Mouse (Mus musculus): ENCODE data around the gene Cav1.

Gene Cav1

DNA sequence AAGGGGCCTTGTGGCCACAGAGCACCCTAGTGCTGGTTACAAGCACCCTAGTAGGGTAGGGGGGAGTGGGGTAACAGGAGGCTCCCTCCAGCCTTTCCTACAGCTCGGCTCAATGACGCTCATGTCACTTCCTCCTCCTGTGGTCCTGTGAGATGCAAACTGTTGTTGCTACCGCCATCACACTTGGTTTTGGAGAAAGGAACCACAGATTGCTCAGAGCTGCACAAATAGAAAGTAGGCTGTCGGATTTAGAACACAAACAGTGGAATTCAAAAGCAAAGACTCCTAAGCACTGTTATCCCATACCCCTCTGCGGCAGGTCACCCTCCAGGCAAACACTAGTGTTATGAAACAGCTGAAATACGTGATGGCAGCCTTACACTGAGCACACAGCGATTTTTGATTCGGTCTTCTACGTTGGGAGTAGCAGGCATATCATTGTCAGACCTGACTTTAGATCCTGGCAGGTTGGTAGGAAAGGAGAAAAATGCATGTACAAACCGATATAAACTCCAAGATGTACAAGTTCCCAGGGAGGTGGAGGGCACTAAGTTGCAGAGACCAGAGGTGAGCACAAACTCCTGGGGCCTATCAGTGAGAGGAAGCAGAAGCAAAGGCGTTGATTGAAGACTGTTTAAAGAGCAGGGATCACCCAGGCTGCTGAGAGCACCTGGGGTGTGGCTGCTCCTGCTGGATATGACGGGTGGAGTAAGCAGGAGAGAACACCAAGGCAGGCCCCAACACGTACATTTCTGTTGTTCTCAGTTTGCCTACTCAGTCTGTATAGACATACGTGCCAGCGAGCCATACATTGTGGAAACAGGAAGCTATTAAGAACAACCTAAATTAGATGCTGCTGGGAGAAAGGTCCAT, 10.4 kb downstream of the Cav1 start:
- intact Hi-C loops (cut with DNase I): no loop called here

DNA sequence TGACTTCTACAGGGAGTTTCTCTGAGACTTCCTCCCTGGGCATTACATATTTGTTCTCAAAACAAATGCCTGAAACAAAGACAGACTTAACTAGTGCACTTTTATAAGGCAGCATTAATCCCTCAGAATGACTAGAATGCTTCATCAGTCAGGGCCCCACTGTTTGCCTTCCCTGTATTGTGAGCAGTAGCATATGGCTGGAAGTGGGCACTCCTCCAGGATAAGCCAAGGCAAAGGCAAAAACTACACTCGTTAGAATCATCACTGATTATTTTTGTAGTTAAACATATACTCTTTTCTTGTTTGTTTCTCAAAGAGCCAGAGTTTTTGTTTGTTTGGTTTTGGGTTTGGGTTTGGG, 11.0 kb downstream of the Cav1 start:
- intact Hi-C loops (cut with DNase I): no loop called here

DNA sequence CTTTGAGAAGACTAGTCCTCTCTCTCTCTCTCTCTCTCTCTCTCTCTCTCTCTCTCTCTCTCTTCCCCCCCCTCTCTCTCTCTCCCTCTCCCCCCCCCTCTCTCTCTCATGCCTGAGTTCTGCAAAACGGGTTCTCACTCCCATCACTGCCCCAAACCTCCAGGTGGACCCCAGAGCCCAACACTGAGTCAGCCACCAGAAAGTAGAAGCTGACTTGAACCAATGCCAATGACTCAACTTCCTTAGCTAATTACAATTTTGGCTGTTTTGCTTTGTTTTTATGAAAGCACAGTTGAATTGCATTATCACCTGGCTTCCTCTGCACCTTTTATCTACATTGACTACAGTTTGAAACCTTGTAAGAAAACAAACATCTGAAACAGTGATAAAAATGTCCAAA, 11.8 kb downstream of the Cav1 start:
- intact Hi-C loops (cut with DNase I): no loop called here

DNA sequence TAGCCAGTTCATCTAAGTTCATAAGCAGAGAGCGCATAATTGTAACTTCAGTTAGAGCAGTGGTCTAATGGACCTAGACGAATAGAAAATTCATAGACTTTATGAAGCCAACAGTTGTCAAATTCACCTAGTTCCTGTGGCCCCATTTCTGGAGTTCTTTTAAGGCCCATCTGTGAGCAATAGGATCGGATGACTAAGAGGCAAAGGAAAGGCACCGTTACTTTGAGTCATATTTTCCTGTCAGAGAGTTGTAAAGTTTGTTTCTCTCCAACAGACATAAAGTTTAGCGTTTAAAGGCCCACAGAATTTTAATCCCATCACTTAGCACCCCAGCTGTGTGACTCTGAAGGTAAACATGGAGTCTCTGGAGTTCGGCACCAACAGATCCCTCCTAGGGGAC, 15.8 kb downstream of the Cav1 start:
- intact Hi-C loops (cut with DNase I): no loop called here

DNA sequence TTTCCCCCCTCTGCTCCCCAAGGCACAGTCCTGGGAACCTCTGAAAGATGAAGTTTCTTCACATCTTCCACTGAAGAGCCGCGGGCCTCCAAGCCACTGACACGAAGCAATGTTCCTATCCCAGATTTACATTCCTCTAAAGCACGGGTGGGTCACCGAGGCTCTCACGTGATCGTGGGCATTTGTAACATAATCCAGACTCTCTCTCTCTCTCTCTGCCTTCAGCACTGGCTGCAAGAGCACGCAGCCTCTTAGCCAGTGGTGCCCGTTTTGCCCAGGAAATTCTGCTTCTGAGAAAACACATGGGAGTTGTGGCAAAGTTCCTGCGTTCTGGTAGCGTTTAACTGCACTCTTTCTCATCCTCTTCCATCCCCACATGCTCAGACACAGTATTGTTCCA, 21.1 kb downstream of the Cav1 start:
- intact Hi-C loops (cut with DNase I): no loop called here

DNA sequence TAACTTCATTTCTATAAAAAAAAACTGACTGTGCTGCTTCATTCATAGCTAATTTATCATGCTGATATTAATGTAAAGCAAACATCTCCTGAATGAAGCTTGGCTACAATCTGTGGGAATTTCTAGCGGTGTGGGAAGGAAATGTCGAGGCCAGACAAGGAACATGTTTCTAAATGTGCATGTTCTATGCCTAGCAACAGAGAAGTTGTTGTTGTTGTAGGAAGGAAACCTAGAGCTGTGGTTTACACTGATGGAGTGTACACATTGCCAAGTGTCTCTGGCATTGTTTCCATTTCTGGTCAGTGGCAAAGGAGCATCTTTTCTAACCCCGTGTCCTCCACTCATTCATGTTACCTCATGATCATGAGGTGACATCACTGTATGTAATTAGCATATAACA, 23.7 kb downstream of the Cav1 start:
- intact Hi-C loops (cut with DNase I): no loop called here

DNA sequence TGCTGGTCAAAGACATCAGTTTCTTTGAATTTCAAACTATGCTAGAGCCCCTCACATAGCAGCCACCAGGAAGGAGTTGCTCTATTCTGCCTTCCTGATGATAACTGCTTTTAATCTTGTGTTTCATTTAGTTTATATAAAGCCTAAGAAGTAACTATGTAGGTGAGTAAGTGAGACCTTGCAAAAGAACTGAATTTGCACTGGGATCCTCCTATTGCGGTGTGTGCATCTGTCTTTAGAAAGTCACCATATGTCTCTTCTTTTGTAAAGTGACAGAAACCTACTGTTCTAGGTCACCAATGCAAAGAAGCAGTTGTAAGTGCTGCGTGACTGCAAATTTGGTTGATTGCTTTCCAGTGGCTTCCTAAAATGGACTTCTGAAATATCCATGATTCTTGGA, 31.6 kb downstream of the Cav1 start:
- intact Hi-C loops (cut with DNase I): no loop called here

DNA sequence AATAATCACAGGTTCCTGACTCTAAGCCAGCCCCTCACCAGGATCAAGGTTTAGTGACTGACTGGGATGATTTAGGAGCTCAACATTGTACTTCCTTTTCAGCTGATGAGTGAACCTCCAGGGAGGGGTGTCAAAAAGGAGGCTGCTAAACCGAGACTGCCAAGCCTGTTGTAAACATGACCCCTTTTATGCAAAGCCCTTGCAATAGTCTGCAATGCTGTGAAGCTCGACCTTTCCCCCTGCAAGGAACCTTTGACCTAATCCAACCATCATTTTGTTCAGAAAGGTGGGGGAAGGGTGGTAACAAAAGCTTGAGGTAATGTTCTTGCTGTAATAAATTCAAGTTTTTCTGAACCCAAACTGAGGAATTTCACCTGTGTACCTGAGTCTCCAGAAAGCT, 34.3 kb downstream of the Cav1 start:
- intact Hi-C loops (cut with DNase I): no loop called here

DNA sequence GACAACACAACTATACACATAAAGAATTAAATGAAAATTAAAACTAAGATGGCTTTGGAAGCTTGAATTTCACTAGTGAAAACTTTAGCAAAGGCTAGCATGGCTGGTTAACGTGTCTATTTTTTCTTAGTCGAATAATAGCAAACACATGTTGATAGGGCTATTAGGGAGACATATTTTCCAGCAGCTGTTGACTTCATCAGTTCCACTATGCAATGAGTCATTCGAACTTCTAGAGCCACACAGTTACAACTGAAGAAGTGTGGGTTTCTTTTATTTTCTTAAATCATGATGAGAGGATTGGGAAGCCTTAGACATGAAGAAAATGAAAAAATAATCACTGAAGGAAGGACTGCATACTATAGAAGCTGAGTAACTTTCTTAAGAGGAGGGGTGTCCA, 41.9 kb downstream of the Cav1 start:
- intact Hi-C loops (cut with DNase I): no loop called here

DNA sequence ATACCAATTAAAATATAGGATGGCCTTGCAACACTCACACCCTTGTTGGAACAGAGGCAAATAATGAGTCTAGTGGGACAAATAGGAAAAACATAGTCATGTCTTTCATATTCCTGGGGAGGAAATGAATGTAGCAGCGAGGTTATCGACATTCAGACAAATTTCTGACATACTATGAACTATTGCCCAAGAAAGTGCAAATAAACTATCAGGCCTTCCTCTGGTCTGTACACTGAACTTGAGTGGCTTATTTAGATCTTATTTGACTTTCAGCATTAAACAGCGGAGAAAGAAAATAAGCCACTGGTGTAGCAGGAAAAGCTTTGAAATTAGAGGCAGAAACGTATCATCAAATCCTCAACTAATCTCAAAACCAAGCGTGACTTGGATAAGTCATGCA, 44.7 kb downstream of the Cav1 start:
- intact Hi-C loops (cut with DNase I): loop anchor here (5.0 kb wide), 1 partner anchor 39 kb away; no protein-coding TSS in a partner anchor

DNA sequence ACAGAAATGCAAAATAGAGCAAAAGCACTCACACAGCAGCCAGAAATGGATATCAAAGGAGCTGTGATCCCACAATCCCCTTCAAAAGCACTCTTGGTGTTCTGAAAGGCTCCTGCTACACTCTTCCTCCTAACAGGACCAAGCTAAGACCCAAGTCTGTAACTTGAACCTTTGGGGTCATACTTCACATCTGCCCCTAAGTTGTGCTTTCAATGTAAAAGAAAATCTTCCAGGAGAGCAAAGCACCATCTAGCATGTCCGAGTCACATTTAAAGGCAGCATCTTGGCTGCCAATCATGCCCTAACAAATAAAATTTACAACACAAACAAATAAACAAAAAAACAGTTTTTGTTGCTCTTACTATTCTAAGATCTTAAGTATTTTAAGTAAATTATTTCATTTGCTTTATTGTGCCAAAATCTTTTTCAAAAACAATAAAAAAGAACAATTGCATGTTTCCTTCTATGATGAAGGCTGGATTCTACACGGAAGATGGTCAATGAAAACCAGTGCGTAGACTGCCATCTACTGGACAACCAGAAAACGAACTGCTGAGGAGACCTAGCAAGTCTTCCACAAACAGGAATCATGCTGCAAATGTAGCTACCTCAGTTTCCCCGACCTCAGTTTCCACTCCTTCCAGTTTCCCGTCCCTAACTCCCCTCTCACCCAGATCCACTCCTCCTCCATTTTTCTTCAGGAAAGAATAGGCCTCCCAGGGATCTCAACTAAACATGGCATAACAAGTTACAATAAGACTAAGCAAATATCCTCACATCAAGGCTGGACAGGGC, 53.0 kb downstream of the Cav1 start:
- intact Hi-C loops (cut with DNase I): loop anchor here (1.0 to 5.0 kb wide), 2 partner anchors 254 to 332 kb away; no protein-coding TSS in a partner anchor

DNA sequence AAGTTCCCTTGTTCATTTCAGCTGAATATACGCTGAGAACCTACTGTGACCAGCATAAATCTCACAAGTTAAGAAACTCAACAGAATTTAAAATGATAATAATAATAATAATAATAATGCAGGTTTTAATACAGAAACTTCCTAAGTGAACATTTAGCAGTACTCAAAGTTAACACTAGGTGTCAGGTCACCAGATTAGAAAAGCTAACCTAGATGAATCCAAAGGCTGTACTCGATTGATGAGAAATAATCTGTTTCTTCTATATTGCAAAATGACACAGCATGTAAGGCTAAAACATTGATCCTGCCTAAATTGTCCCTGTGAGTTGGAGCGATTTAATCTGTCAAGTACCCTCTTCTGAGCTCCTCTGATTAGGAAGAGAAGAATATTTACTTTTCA, 56.6 kb downstream of the Cav1 start:
- intact Hi-C loops (cut with DNase I): no loop called here

DNA sequence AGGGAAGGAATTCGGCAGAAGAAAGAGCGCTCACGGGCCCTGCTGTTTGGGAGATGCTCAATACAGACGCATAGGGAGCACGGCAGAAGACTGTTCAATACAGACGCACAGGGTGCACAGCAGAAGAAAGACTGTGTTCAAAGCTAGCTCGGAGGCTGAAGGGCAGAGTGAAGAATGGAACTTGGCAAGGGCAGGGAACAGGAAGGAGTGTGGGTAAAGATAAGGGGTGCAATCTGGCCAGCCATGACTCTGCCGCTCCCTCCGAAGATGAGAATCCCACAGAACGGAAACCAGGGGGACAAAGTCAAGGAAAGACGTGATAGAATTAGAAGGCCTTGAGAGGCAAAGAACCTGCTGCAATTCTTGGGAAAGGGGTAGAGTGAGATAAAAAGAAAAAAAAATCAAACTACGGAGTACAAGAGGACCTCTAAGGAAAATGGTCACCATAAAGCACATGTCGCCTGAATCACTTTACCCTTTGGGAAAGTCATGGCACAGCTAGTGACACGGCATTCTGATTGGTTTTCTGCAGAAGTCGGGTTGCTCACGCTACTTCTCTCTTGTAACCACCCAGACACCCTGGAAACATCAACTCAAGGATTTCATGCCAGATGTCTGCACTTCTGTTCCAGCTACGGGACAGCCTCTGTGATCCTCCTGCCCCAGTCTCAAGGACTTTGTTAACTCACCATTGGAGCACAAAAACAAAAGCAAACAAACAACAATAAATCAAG, 57.5 kb downstream of the Cav1 start:
- intact Hi-C loops (cut with DNase I): loop anchor here (1.0 kb wide), 1 partner anchor 226 kb away; no protein-coding TSS in a partner anchor

DNA sequence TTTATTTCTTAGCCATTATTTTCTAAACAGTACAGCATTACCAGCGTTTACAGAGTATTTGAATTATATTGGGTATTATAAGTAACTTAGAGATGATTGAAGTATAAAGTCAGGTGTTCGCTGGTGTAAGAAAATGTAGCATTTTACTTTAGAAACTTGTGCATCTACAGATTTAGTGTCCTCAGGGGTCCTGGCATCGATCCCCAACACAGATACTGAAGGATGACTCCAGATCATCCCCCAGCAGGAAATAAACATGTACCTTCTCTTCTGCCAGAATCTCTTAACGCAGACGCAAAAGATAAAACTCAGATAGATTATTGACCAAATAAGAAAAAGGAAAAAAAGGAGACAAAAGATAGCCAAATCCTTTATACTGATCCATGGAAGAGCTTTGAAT, 68.2 kb downstream of the Cav1 start:
- intact Hi-C loops (cut with DNase I): no loop called here

DNA sequence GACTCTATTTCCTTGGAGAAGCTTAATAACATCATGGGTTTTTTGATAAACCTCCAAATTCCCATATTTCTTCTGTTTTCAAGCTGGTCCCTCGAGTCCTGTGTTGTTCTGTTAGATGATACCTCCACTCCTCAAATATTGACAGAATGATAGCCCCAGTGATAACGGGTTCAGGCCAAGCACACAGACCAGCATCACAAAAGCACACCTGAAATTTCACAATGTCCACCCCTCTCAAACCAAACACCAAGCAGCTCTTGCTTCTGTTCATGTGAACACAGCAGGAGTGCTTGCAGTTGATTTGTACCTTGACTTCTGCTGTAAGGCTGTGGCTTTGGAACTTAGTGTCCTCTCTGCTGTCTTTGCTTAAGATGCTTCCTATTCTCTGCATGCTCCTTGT, 71.2 kb downstream of the Cav1 start:
- intact Hi-C loops (cut with DNase I): no loop called here

DNA sequence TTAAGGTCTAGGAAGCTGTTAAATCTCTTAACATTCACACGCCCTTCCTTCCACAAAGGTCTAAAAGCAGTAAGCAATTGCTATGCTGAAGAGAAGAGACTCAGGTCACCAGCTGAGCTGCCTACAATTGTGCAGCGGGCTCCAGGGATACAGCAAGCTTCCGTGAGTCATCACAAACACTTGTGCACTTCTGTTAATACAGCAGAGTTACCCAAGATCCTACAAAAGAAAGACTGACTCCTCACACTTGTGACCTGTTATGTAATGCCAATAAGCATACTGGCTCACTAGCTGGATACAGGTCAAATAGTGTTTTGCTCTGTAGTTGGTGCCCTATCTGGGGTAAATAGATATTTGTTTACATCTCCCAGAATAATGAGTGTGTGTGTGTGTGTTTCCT, 74.0 kb downstream of the Cav1 start:
- intact Hi-C loops (cut with DNase I): no loop called here

DNA sequence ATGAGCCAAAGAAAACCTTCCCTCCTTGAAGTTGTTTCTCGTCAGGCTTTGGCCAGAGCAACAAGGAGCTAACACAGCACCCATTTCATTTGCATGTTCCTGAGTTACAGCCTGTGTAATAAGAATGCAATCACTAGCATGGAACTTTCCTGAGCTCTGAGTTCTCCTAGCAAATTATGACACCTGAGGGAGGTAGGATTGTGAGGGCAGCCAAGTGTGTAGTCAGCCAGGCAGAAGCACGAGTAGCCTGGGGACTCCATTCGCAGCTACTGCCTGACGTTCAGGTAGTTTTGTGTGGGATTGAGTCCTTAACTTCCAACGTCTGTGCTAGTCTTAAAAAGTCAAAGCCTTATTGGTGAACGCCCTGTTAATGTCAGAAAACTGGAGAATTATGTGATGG, 75.6 kb downstream of the Cav1 start:
- intact Hi-C loops (cut with DNase I): no loop called here

DNA sequence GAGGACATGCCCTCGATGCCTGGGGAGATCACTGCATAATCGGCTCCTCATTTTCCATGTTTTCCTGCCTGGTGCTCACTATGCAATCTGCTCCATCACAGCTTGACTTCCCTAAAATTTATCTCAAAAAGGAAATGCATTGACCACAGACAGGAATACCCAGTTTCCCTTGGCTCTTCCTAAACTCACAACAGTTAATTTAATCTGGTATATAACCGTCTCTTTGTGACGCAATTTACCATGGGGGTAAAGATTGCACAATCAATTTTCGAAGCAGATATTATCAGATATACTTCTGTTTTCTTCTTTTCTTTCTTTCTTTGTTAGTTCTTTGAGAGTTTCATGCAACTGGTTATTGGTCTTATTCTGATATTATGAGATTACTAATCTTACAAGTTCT, 79.4 kb downstream of the Cav1 start:
- intact Hi-C loops (cut with DNase I): no loop called here

DNA sequence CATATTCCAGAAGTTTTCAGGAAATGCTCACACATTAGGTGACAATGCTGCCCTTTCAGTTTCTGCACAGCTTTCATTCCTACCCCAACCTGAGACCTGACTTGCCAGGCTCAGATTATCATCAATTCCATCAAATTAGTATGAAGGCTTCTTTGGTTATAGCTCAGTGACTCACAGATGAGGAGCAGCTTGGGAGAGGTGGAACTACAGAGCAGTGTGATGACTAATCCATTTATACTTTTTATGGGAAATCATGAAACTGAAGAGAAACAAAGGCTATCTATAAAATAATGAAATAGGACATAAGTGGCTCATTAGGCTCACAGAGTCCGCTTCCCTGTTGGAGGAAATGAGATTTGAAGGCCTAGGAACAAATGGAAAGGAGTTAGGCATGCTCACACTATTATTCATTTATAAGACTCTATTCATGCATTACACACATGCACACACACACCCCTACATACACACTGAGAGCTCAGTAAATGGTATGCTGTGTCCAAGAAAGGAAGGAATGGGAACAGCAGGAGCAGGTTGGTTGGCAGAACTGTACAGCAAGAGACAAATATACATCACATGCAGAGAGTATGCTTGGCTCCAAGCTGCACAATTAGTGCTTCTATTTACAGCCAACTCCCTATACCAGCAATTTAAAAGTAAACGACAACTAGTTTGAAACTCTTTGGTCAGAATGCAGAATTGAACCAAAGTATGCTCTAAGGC, 82.0 kb downstream of the Cav1 start:
- intact Hi-C loops (cut with DNase I): no loop called here

Data from adrenal gland (tissue).